Mouse (Mus musculus): ENCODE data around the gene Slco1c1. TPM values are rescaled to one million over a fixed set of nuclear protein-coding genes. Genes with fewer than 3 reads are reported as not detected.

The Slco1c1 gene
- 0.06 TPM in 1 of 2 replicates, not detected in the other for polyA plus RNA-seq (2012; rRNA removed)

GRCm38 (mm10) chr6:141523747-141524640 lies at the start of gene Slco1c1:
Slco1c1 (plus strand) TSS chr6:141524368.

Other genes with a start within 250 kb of the Slco1c1 start
- gene Slco1b2, start 105.2 kb downstream of the Slco1c1 start, polyA plus RNA-seq (2012; rRNA removed): not detected in 2 replicates
- not detected in 2 replicates for gene Gm5724, start 249.4 kb downstream of the Slco1c1 start, polyA plus RNA-seq (2012; rRNA removed)